Mouse (Mus musculus) adrenal gland, postnatal 14 days (tissue): ENCODE measurements at regions not wholly inside any gene's neighbourhood (a gene's known extent, or its start where the extent isn't known, plus 50 kb on each side); places are given as distances from the start of the nearest gene placed in this dataset.

Source experiments
- DNase-seq: peaks from one replicate; pipeline ENCODE4 v3.0.0; 2021; ENCODE audit warnings: mixed read lengths

- DNase-seq: no peak
Measured at GRCm38 (mm10) chr9:115361191-115361590, 51.0 kb upstream of the Stt3b start.

DNA sequence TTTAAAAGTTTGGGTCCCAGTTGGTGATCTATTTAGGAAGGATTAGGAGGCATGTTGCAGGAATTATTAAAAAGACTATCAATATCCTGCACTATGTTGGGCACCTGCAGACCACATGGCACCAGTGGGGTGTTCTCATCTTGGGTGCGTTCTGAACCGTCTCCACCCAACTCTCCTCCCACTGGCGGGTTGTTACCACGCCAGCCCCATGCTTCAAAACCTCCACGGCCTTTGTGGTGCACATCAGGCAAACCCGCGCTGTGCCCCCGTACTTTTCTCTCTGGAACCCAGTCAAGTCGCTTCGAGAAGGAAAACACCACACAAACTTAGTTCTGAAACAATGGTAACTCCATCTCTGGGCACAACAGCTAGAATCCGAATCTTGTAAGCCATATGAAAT is 51.7 kb upstream of the Stt3b start:
- no peak for DNase-seq

GRCm38 (mm10) chr9:115362486-115362885 is 52.3 kb upstream of the Stt3b start:
- DNase-seq: no peak

- DNase-seq: no peak
Measured at GRCm38 (mm10) chr9:115364919-115365861, 55.0 kb upstream of the Stt3b start.

DNA sequence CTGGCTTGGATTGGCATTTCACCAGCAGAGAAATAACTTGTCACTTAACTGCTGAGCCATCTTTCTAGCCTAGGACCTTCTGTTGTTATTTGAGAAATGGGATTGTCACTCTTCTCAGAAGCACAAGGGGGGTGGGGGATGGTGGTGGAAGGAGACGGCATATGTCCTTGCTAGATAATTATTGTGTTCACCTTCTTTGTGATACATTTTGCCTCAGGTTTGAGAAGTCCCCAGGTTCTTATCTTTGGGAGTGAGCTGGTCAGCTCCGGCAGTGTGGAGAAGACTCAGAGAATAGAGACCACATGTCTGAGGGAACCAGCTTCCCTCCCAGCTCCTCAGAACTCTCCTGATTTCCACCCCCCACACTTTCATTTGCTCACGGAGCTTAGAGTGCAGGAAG is 57.6 kb upstream of the Stt3b start:
- DNase-seq: no peak

- no peak for DNase-seq
Measured at GRCm38 (mm10) chr9:115380276-115380675, 70.1 kb upstream of the Stt3b start.

- peak; percentile 37 for DNase-seq
Measured at GRCm38 (mm10) chr9:115382824-115383475, 72.7 kb upstream of the Stt3b start.

- peak; percentile 67 for DNase-seq
Measured at GRCm38 (mm10) chr9:115383935-115384334, 73.7 kb upstream of the Stt3b start.

GRCm38 (mm10) chr9:115384345-115384744 is 74.1 kb upstream of the Stt3b start:
- DNase-seq: peak; percentile 26

- peak; percentile 44 for DNase-seq
Measured at GRCm38 (mm10) chr9:115387471-115388360, 77.5 kb upstream of the Stt3b start.

GRCm38 (mm10) chr9:115388361-115388759 is 78.1 kb upstream of the Stt3b start:
- no peak for DNase-seq

DNA sequence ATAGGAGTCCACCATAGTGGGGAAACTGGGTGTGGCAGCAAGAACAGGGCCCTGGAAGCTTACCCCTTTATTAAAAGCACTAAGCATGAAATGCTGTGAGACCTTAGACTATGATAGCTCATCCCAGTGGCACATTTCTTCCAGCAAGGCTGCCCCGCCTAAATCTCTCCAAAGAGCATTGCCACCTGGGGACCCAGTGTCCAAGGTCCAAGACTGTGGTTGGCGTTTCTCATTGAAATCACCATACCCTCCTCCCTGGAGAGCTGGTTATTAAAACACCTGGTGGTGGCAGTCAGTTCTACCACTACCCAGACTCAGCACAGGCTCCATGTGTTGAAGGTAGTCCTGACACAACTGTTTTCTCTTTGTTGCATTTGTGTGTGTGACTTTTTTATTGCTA is 78.9 kb upstream of the Stt3b start:
- DNase-seq: no peak

GRCm38 (mm10) chr9:115390880-115391281 is 80.7 kb upstream of the Stt3b start:
- DNase-seq: peak; percentile 87

DNA sequence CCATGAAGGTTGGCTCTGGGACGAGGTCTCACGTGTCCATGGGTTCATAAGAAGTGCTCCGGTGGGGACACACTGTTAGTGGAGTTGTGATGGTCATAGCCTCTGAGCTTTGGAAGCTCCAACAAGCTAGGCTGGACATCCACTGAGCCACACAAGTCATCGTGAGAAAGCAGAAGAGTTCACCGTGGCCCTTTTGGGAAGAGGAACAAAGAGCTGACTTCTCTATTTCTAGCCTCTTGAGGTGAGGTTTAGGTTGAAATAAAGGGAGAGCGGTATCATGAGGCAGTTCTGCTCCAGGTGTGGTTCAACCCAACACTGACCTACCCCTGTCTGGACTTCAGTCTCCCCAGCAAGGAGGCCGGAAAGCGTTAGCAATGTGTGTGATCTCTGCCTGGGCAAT is 85.3 kb upstream of the Stt3b start:
- DNase-seq: no peak

DNA sequence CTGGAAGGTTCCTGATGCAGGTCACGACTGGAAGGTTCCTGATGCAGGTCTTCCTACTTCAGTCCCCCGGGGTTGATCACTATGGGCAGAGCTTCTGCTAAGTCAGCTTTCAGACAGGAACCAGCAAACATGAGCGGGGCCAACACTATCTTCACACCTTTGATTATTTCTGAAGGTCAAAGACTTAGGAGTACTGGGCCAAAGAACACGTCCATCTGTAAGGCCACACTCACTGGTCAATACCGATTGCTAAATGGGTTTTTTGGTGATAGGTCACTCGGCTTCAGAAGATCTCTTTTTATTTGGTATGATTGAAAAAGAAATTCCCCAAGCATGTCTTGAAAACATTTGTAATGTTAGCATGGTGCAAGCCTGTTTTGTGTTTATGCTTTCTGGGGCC is 90.2 kb upstream of the Stt3b start:
- DNase-seq: no peak

DNA sequence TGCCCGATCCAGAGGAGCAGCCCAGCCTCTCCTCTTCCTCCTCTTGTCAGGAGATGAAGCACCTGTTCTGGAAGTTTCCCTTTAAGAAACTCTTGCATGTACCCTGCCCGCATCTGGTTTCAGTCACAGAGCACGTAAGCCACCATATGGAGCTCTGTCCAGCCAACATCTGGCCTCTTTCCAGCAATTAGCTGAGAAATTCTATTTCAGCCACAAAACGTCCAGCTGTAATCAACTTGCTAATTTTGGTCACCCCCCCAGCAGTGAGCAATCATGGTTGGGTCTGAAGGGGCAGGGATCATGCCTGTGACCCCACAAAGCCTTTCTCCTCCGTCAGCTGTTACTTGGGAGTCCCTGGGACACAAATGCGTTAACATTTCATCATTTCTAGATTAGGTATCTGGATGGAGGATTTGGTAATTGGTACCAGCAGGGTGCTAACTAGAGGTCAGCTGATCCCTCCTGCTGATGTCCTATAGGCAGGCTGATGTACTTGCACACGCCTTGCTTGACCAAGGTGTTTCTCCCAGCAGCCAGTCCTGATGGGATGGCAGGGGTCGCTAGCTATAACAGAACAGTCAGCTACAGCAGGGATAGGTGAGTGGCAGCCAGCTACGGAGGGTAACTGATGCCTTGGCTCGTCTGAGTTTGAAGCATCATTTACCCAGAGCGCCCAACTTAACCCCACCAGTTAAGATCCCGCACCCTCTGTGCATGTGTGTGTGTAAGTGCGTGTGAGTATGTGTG is 91.4 kb upstream of the Stt3b start:
- no peak for DNase-seq

DNA sequence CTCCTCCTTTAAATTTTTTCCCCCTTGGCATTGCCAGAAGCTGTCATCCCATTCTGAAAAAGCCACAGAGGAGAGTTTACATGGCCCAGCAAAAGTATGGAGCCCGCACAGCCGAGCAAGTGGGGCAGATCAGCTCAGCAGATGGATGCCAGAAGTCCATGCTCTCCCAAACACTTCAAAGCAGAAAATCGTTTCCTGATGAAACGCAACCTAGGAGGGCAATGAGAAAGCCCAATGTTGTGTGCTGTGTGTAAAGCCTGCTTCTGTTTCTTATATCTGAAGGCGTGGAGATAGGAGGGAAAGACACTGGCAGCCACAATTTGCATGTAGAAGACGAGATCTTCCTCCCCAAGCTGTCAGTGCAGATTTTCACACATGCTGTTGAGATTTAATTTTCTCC is 92.4 kb upstream of the Stt3b start:
- DNase-seq: no peak

DNA sequence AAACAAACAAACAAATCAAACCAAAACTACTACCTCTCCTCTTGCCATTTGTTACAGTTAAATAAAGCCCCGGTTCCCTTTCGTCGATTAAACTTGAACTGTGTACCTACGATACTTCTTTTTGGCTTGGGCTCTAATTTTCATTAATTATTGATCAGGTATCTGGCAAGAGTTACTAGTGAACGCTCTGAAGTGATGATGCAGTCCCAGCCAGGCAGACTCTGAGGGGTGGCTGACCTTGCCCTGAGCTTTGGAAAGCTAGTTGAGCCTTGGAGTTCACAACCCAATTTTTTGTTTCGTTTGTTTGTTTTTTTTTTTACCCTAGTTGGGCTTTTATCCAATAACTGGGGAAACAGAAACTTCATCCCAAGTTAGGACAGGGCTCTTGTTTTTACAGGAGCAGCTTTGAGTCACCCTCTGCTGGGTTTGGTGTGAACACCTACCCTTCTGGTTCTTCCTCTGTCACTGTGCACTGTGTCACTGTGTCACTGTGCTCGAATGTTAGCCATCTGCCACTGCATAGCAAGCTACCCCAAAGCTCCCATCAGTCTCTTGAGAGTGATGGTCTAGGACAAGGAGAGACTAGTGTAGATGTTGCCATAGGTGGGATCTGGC is 93.2 kb upstream of the Stt3b start:
- no peak for DNase-seq

DNA sequence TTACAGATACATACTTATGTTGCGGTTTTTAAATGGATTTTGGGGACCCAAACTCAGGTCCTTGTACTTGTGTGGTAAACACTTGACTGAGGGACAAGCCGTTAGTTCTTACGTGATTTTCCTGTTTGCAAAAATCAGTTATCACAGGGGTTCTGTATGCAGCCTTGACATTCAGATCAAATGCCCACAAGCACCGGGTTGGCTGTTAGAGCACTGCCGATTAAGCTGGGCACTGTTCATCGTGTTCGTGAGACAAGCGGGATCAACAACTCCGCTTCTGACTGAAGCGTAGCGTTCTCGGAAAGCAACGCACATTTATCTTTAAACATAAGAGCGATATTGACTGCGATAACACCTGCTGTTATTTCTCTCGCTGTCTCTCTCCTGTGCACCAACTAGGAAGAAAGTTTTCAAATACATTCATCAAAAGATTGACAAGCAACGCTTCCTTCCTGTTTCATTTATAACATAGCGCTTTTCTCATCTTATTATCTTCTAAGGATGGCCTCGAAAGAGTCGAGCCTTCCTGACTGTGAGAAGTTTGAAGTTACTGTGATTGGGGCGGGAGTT is 97.8 kb upstream of the Stt3b start:
- peak; percentile 52 for DNase-seq

GRCm38 (mm10) chr9:115408886-115409285 is 98.7 kb upstream of the Stt3b start:
- peak; percentile 47 for DNase-seq

DNA sequence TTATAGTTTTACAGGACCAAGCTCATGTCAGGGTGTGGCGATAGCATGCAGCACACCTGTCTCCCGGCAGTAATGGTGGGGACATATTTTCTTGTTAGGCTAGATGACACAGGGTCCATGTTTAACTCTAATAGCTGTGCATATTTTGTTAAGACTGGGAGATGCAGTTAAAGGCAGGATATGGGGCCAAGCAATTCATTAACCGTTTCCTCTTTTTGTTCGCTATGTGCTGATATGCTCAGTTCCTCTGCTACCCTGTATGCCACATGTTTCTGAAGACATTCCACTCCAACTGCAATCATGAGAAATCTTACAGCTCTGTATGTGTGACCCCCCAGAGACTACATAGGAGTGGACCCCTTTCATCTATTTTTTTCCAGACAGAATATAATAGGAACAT is 104.0 kb upstream of the Stt3b start:
- DNase-seq: no peak
